Mouse (Mus musculus): ENCODE results near the gene Pgbd5.

The Pgbd5 gene

DNA sequence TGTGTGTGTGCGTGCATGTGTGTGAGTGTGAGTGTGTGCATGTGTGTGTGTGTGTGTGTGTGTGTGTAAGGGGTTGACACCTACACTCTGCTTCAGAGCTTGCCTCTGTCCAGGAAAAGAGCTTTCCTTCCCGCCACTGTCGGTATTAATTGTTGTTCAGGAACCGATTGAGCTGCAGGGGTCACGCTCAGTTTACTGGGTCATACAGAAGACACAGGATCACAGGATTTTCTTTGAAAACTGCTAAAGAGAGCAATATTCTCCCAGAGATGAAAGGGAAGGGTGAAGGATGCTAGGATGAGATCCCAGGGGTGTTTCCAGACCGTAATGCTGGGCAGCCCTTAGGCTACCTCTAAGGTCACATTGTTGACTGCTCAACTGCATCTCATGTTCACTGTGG is at the start of gene Pgbd5:
Gene Pgbd5 (minus strand): TSS at position 101 of the 400 bp plus-strand sequence.
- DNase-seq (ENCODE audit: low spot score in 2 of 2), result no peak

DNA sequence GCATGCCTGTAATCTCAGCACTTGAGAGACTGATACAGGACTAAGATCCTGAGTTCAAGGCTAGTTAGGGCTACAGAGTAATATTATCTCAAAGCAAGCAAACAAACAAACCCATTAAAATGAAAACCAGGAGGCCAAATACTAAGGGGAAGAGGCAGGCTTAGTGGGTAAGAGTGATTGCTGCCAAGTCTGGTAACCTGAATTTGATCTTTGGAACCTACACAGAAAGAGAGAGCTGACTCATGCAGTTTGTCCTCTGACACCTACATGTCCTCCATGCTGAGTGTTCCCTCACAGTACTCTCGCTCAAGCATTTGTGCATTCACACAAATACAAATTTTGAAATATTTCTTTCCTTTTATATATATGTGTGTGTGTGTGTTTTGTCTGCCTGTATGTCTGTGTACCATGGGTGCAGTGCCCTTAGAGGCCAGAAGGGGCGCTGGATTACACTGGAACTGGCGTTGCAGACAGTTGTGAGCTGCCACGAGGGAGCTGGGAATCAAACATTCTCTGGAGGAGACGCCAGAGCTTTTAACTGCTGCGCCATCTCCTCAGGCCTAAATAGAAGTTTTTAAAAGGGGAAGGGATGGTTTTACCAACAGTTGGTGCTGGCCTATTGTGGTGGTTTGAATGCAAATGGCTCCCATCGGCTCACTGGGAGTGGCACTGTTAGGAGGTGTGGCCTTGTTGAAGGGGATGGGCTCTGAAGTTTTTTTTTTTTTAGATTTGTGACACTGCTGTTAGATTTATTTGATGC is 44.1 kb upstream of the Pgbd5 start:
- no peak for DNase-seq (ENCODE audit: low spot score in 2 of 2)

DNA sequence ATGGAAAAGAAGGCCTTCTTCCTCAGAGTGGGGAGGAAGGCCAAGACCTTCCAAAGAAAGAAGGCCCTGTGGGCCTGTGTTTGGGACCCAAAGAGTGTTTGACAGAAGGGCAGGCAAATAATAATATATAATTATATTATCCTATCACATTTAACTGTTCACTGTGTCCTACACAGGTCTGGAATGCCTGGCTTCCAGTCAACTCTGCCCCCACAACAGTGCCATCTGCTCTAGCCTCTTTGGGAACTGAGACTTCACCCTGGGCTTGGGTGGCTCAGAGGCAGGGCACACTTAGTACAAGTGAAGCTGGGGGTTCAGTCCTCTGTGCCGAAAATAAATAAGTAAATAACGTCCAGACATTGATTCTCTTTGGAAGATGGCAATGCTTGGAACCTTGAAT is 43.3 kb upstream of the Pgbd5 start:
- DNase-seq (ENCODE audit: low spot score in 2 of 2), result no peak

DNA sequence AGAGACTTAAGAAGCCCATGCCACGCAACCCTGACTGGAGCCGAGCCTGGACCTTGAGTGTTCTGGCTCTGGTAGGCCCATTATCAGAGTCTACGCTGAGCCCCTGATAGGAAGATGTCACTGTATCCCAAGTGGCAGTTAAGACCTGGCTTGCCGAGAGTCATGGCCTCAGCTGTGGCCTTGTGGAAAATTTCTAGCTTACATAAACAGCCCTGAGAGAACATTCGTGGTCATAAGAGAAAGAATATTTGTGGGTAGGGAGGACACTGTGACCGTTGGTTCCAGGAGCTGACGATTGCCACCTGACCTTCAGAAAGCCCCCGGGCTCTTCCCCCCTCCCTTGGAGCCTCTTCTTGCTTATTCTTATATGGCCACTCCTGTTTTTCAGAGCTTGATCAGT is 40.9 kb upstream of the Pgbd5 start:
- DNase-seq (ENCODE audit: low spot score in 2 of 2), result no peak

DNA sequence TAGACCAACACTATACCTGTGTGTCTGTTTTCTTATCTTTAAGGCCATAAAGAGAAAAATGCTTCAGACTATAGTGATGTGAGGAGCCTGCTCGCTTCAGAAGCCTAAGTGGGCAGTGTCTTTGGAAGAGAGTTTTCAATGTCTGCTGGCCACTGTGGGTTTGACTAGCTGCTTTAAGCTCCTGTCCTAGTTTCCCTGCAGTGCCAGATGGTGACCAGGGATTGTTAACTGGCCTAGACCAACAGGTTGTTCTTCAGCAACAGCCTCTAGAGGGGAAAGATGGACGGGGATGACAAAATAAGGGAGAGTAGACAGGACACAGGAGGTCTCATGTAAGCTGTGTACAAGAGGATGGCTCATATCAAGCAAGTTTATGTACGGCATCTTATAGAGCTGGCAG is 39.8 kb upstream of the Pgbd5 start:
- DNase-seq (ENCODE audit: low spot score in 2 of 2), result no peak

DNA sequence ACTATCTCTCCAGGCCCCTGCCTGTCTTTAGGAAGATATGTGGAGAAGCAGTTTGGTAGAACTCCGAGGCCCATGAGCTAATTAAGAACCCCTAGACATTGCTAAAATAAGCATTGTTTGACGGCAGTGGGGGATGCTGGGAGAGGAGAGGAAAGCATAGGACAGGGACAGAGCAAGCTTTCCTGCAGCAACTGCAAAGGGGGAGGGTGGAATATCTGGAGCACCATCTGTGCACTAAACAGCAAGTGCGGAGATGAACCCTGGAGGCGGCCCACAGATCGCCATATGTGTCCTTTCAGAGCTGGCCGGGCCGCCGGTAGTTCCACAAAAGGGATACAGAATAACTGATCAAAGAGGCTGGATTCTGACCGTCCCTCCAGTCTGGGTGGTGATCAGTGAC is 37.2 kb upstream of the Pgbd5 start:
- DNase-seq (ENCODE audit: low spot score in 2 of 2), result peak; percentile 69 to 81

DNA sequence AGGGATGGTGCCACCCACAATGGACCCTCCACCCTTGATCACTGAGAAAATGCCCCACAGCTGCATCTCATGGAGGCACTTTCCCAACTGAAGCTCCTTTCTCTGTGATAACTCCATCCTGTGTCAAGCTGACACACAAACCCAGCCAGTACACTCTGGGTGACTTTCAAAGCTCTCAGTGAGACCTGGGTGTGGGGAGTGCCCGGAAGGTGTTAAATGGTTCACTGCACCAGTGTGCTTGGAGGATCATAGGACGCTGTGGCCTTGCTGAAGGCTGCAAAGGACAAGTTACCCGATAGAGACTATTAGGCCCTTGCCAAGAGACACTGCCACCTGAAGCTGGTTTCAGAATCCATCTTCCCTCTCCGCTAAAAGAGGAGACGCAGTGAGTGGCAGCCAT is 36.2 kb upstream of the Pgbd5 start:
- no peak for DNase-seq (ENCODE audit: low spot score in 2 of 2)

DNA sequence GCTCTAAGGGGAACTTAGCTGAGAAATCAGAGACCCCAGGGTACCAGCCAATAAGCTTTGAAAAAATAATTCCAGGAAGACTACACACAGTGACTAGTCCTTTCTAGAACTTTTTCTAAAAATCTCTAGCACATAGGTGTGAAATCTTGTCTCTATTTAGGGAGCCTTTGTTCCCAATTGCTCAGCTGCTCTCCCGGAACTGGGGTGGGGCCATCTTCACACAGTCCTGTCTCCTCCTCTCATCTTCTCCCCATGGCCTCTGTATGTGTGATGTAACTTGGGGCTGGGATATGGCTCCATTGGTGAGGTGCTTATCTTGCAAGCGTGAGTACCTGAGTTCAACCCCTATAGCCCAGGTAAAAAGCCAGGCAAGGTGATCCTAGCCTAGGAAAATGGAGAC is 25.2 kb upstream of the Pgbd5 start:
- no peak for DNase-seq (ENCODE audit: low spot score in 2 of 2)

DNA sequence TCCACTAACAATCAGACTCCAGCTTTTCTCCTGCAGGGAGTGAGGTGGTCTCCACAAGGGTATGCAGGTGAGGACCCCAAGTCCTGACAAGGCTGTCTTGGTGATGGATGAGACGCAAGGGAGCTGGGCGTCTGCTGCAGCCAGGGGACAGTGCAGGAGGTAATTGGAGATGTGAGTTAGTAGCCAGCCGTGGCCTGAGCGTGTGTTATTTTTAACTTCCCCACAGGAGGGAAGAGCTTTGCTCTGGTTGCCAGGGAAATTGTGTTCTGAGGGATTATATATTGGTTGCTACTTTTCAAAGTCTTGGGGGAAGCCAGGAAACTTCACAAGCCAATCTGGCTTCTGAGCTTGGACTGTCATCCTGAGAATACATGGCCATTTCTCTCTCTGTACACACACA is 23.7 kb upstream of the Pgbd5 start:
- peak; percentile 57 to 67 for DNase-seq (ENCODE audit: low spot score in 2 of 2)

DNA sequence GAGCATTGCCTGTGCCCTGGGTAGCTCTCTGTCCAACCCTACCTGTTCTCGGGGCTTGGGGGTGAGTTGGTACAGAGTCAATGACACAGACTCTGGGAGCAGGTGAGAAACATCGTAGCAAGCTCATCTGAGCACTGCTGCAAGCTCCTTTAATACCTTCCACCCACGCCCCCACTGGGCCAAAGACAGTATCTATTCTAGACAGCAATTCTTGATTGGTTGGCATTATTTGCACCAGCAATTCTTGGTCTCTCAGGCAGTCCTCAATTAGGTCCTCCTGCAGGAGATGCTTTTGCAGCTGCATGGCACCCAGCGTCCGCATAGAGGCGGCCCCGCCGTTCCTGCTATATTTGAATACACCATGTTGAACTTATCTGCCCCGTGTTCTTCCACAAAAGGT is 22.7 kb upstream of the Pgbd5 start:
- DNase-seq (ENCODE audit: low spot score in 2 of 2), result peak; percentile 38 to 49

DNA sequence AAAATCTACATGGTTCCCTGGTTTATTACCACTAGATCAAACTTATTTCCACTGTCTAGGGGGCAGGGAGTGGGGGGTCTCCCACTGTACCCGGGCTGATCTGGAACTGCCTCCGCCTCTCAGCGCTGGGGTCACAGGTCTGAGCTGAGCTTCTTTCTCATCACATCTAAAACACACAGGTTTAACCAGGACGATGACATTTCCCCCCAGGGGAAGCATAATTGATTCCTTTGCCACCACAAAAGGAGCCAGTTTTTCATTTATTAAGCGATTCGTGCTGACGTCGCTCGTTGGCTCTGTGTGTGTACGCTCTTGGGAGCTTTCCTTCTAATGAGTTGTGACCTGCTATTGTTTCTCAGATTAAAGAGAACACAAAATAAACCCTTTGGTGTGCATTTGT is 21.6 kb upstream of the Pgbd5 start:
- no peak for DNase-seq (ENCODE audit: low spot score in 2 of 2)

DNA sequence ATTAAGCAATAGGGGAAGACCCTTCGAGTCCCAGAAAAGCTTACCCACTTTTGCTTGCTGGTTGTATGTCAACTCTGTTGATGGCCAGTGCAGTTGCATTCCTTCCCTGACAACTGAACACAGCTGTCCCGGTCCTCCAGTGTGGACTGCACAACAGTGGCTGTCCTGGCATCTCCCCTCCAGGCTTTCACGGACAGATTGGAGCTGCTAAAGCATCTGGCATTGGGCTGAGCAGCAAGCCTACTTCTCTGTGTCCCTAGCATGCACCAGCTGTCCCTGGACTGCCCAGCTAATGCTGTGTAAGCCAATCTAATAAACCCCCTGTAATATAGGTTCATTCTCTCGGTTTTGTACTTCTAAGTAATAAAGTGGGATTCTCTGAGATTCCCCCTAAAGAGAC is 21.2 kb upstream of the Pgbd5 start:
- DNase-seq (ENCODE audit: low spot score in 2 of 2), result no peak

DNA sequence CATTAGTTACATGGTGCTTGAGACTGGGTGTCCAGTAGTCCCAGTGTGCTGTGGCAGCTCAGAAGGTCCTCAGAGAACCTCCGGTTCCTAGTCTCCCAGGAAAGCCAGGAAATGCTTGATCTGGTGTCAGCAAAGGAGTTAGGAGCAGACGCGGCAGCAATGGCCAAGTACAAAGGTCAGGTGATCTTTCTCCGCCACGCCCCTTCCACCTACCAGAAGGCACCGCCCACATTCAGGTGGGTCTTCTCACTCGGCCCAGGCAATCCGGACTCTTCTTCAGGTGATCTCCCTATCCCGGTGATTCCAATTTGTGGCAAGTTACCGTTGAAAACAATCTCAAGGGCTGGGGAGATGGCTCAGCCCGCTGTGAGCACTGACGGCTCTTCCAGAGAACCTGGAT is 20.2 kb upstream of the Pgbd5 start:
- DNase-seq (ENCODE audit: low spot score in 2 of 2), result no peak

DNA sequence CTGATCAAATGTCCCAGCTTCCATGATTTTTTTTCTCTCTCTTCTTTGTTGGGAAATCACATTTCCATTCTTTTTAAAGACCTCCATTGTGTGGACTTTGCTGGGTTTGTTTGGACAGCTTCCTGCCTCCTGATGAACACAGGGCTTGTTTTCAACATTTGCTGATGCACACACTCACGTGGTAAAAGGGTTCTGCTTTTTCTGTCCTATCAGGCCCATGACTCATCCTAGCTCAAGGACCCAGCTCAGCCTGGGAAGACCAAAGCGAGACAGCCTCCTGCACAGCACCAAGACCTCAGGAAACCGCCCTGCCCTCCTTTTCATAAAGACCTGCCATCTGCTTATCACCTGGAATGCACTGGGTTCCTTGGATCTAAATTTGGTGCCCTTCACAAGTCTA is 15.9 kb upstream of the Pgbd5 start:
- no peak for DNase-seq (ENCODE audit: low spot score in 2 of 2)

DNA sequence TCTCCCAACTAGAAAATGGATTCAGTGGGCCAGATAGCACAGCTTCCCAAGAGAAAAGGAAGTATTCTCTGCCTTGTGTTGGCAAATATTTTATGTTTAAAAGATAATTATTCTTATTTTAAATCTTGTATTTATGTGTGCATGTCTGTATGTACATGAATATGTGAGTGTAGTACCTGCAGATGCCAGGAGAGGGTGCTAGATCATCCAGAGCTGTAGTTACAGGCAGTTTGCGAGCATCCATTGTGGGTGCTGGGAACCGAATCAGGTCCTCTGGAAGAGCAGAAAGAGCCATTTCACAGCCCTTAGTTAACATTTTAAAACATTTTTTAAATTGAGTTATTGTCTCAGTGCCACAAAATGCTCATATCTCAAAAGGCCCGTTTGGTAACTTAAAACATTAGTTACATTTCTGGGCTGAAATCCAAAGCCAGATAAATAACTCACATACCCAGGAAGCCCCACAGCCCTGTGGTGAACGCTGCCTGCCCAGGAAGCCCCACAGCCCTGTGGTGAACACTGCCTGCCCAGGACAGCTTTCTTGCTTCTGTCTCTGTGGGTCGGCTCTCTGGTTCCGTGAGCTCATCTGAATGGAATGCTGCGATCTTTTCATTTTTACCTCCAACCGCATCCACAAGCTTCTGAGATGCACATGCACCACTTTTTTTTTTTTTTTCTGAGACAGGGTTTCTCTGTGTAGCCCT is 10.9 kb upstream of the Pgbd5 start:
- no peak for DNase-seq (ENCODE audit: low spot score in 2 of 2)

DNA sequence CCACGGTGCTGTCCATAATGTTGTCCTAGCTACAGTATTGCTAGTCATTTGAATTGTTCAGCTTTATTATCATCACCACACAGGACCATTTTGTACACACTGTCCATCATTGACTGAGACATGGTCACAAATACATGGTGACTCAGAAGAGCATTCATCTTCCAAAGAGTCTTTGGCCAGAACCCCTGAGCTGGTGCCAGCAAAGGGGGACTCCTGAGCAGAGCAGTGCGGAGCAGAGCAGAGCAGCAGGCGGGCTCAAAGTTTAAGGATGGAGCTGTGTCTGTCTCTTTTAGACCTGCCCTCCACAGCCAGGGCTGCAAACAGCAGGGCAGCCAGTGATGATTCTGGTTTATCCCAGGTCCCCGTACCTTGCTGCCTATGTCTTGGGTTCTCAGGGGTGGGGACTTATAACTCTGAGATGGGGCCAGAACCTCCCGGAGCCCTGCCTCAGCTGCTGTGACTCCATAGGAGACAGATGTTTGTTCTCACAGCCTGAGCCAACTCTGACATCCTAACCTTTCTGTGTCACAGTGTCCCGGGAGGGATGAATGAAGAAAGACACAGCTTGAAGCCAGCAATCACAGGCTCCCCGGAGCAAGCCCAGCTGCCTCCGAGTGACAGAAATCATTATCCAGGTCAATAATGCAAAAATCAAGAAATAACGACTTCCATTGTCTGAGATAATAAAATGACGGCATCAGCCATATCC is 9.7 kb upstream of the Pgbd5 start:
- DNase-seq (ENCODE audit: low spot score in 2 of 2), result no peak

DNA sequence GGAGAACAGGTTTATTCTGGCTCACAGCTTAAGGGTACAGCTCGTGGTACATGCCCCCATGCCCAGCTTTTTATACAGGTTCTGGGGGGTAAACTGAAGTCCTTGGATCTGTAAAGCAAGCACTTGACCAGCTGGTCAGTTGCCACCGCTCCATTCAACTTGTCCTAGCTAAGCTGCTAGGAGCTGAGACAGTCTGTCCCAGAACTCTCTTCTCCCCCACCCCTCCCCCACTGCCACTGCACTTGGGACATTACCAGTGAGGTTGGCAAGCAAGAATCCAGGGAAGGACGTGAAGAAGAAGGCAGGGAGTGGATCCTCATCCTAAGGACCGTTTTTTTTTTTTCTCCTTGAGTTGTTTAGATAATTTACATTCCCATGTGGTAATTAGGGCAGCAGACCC is 2.7 kb downstream of the Pgbd5 start:
- DNase-seq (ENCODE audit: low spot score in 2 of 2), result no peak

DNA sequence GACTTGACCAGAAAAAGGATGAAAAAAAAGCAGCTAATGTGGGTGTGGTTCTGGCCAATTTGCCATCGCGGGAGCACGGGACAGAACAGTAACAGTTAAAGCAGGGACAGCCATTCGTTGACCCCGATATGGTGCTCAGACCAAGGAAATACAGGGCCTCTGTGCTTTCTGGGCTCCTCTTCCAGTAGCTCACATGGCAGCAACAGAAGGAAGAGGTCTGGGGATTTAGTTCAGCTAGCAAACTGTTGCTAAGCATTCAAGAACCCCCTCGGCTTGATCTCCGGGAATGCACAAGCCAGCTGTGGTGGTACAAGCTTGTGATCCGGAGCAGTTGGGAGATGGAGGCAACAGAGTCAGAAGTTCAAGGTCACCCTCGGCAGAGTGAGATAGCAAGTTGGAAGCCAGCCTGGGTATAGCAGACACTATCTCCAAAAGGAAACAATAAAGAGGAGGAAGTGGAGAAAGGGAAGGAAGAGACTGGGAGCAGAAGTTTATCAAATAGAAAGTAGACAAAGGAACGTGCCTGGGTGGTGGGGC is 3.7 kb downstream of the Pgbd5 start:
- DNase-seq (ENCODE audit: low spot score in 2 of 2), result peak in 1 of 2 experiments; percentile 54

DNA sequence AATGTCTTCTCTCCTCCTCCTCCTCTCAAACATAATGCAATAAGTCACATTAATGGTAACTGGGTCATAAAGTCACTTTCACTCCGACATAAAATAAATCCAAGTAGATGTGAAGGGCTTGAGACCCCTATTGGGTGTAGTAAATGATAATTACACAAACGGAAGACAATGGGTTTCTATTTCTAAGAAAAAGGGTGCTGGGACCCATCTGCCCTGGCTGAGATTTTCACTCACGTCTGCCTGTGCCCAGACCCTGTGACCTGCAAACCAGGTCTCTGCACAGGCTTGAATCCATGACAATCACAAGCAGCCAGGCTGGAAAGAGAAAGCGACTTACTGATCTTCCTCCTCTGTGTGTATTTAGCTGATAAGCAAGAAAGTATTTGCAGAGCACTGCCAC is 4.3 kb downstream of the Pgbd5 start:
- DNase-seq (ENCODE audit: low spot score in 2 of 2), result no peak

DNA sequence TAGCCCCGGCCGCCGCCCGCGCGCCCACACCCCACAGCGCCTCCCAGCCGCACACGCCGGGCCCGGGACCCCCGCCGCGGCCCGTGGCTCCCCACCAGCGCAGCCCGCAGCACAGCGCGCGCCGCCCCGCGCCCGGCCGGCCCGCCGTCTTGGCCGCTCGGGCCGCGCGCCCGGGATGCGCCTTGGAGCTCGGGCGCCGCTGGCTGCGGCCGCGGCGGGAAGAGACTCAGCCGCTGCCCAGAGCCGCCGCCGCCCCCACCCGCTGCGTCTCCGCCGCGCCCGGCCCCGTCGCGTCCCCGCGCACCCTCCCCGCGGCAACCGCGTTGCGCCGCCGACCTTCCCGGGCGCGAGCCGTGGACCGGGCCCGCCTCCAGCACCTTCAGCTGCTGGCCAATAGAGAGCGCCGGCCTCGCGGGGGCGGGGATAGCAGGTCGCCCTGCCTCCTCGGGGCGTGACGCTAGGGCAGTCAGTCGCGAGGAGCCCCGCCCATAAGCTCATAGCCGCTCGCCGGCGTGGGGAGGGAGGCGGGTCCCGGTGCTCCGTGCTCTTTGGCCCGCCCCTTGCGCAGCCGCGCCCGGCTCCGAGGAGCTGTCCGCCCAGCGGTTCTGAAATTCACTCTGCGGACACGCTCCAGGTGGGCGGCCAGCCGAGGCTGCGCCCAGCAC is 5.2 kb downstream of the Pgbd5 start:
- DNase-seq (ENCODE audit: low spot score in 2 of 2), result peak; percentile 98 to 99

DNA sequence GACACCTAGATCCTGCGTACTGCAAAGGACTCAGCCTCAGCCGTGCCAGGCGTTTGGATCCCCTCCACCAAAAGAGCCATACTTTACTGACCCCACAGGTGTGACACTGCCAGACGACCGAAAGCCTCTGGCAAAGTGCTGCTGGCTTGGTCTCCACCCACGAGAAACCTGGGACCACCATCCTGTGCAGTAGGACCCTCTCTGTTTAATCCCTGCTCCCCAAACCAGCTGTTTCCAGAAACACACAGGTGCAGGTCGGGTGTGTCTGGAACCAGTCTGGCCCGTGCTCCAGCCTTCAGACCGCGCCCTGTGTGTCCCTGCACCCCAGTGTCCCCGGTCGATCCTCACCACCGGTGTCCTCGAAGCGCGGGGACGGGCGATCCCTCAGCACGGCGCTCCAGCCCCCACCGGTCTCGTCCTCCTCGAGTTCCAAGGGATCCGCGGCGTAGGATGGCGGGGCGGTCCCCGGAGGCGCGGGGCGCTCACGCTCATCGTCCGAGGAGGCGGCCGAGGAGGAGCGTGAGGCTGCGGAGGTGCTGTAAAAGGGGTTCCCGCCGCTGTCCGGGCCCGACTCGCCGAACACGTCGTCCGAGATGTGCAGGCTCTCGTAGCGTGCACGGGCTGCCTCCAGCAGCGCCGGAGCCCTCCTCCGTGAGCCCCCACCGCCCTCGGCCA is 5.9 kb downstream of the Pgbd5 start:
- DNase-seq (ENCODE audit: low spot score in 2 of 2), result peak; percentile 54

DNA sequence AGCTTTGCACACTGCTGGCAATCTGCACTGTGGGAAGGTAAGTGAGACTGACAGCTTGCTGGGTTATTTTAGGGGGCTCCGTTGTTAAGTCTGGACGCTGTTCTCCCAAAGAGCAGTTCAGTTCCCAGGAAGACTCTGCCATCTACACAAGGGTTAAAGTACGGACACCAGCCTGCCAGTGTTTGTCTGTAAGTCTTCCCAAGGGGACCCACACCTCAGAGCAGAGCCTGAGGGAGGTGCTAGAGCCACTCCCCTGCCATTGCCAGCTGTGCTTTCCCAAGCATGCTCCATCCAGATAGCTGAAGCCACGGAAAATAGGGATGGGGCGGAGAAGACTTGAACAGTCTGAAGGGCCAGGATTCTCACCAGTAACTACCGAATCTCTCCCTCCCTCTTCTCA is 8.6 kb downstream of the Pgbd5 start:
- no peak for DNase-seq (ENCODE audit: low spot score in 2 of 2)
